Mouse (Mus musculus): ENCODE data around the gene Gm44502. TPM values are rescaled to one million over a fixed set of nuclear protein-coding genes. Genes with fewer than 3 reads are reported as not detected.
A peak's percentile ranks its signal among the peaks of the same experiment; 100 is the strongest.

Gm44502 gene
- polyA plus RNA-seq, 2 experiments from 2014 or later, result not detected

- no peak for ATAC-seq
Observed at GRCm38 (mm10) chr15:89396883-89397282, 32.6 kb downstream of the Gm44502 start.

- ATAC-seq, result no peak
Observed at GRCm38 (mm10) chr15:89390081-89390480, 39.4 kb downstream of the Gm44502 start.

- peak; percentile 81 for ATAC-seq
Observed at GRCm38 (mm10) chr15:89387127-89387526, 42.4 kb downstream of the Gm44502 start.

- ATAC-seq, result no peak
Observed at GRCm38 (mm10) chr15:89384617-89385016, 44.9 kb downstream of the Gm44502 start, which contains the start of gene Klhdc7b. Gene Klhdc7b (plus strand): TSS chr15:89384917.

GRCm38 (mm10) chr15:89379429-89379828 is 50.1 kb downstream of the Gm44502 start:
- ATAC-seq, result no peak

- ATAC-seq, result peak; percentile 40
Observed at GRCm38 (mm10) chr15:89378831-89379401, 50.6 kb downstream of the Gm44502 start, which contains the start of gene Odf3b. Gene Odf3b (minus strand): TSS chr15:89379282.

GRCm38 (mm10) chr15:89377938-89378828 is 51.3 kb downstream of the Gm44502 start:
- no peak for ATAC-seq

GRCm38 (mm10) chr15:89377362-89377761 is 52.1 kb downstream of the Gm44502 start:
- no peak for ATAC-seq

GRCm38 (mm10) chr15:89376957-89377356 is 52.5 kb downstream of the Gm44502 start, which contains the start of gene Tymp:
Gene Tymp (minus strand): TSS chr15:89377039.
- ATAC-seq, result no peak

GRCm38 (mm10) chr15:89376040-89376439 is 53.5 kb downstream of the Gm44502 start:
- no peak for ATAC-seq

GRCm38 (mm10) chr15:89374801-89375534 is 54.5 kb downstream of the Gm44502 start:
- ATAC-seq, result no peak

- no peak for ATAC-seq
Observed at GRCm38 (mm10) chr15:89374340-89374739, 55.2 kb downstream of the Gm44502 start.

GRCm38 (mm10) chr15:89373762-89374248 is 55.7 kb downstream of the Gm44502 start, which contains the start of gene Sco2:
Gene Sco2 (minus strand): TSS chr15:89373846.
- peak; percentile 65 for ATAC-seq

GRCm38 (mm10) chr15:89373027-89373761 is 56.3 kb downstream of the Gm44502 start:
- ATAC-seq, result peak; percentile 91

- no peak for ATAC-seq
Observed at GRCm38 (mm10) chr15:89372536-89372935, 57.0 kb downstream of the Gm44502 start.

GRCm38 (mm10) chr15:89372068-89372467 is 57.4 kb downstream of the Gm44502 start:
- no peak for ATAC-seq

Other genes starting within 250 kb of the Gm44502 start
- gene Plxnb2, start 248.9 kb downstream of the Gm44502 start, polyA plus RNA-seq (2017; shearing (Covaris generic)), result 1 to 10 TPM in 1 of 2 experiments, under 1 TPM in 1; 0.85 to 2.8 TPM
- 10 to 100 TPM; 13.5 to 18.4 TPM for gene Dennd6b, start 233.2 kb downstream of the Gm44502 start, polyA plus RNA-seq (2017; shearing (Covaris generic))
- 10 to 100 TPM; 25.3 to 28.0 TPM for gene Ppp6r2, start 218.1 kb downstream of the Gm44502 start, polyA plus RNA-seq (2017; shearing (Covaris generic))
- gene Sbf1, start 114.4 kb downstream of the Gm44502 start, polyA plus RNA-seq (2017; shearing (Covaris generic)), result 100 to 1,000 TPM in 1 of 2 experiments, 10 to 100 TPM in 1; 87.6 to 124 TPM
- not detected for gene Adm2, start 107.0 kb downstream of the Gm44502 start, polyA plus RNA-seq (2017; shearing (Covaris generic))
- not detected for gene Miox, start 95.3 kb downstream of the Gm44502 start, polyA plus RNA-seq (2017; shearing (Covaris generic))
- gene Lmf2, start 74.0 kb downstream of the Gm44502 start, polyA plus RNA-seq (2017; shearing (Covaris generic)), result 10 to 100 TPM; 23.5 to 40.7 TPM
- gene Ncaph2, start 74.0 kb downstream of the Gm44502 start, polyA plus RNA-seq (2017; shearing (Covaris generic)), result 100 to 1,000 TPM; 189 to 193 TPM
- 1 to 10 TPM; 1.6 to 3.0 TPM for gene Sco2, start 55.9 kb downstream of the Gm44502 start, polyA plus RNA-seq (2017; shearing (Covaris generic))
- gene Tymp, start 52.7 kb downstream of the Gm44502 start, polyA plus RNA-seq (2017; shearing (Covaris generic)), result not detected
- 1 to 10 TPM in 1 of 2 experiments, not detected in 1; 2.5 TPM for gene Odf3b, start 50.4 kb downstream of the Gm44502 start, polyA plus RNA-seq (2017; shearing (Covaris generic))
- gene Klhdc7b, start 44.8 kb downstream of the Gm44502 start, polyA plus RNA-seq (2017; shearing (Covaris generic)), result not detected
- not detected for gene Syce3, start 19.2 kb downstream of the Gm44502 start, polyA plus RNA-seq (2017; shearing (Covaris generic))
- gene Cpt1b, start 3.8 kb downstream of the Gm44502 start, polyA plus RNA-seq (2017; shearing (Covaris generic)), result under 1 TPM; 0.28 to 0.62 TPM
- gene C730034F03Rik, start 107 bp downstream of the Gm44502 start, polyA plus RNA-seq (2017; shearing (Covaris generic)), result 1 to 10 TPM; 5.7 to 8.2 TPM
- 10 to 100 TPM; 54.6 to 66.7 TPM for gene Chkb, start 212 bp upstream of the Gm44502 start, polyA plus RNA-seq (2017; shearing (Covaris generic))
- gene Mapk8ip2, start 24.2 kb upstream of the Gm44502 start, polyA plus RNA-seq (2017; shearing (Covaris generic)), result under 1 TPM; 0.32 to 0.44 TPM
- 10 to 100 TPM; 10.2 to 12.6 TPM for gene Arsa, start 47.7 kb upstream of the Gm44502 start, polyA plus RNA-seq (2017; shearing (Covaris generic))
- not detected for gene Shank3, start 69.9 kb upstream of the Gm44502 start, polyA plus RNA-seq (2017; shearing (Covaris generic))
- gene Acr, start 138.6 kb upstream of the Gm44502 start, polyA plus RNA-seq (2017; shearing (Covaris generic)), result not detected
- gene Rabl2, start 162.2 kb upstream of the Gm44502 start, polyA plus RNA-seq (2017; shearing (Covaris generic)), result 1 to 10 TPM; 1.3 to 2.2 TPM

Measured in CD4-positive, CD25-positive, alpha-beta regulatory T cell, adult 4 months (primary cell).